Mouse (Mus musculus) CH12.LX (cell line): ENCODE data around the gene Ccl27a. TPM values are rescaled to one million over a fixed set of nuclear protein-coding genes. Genes with fewer than 3 reads are reported as not detected.
"Not testable (repeated sequence)": the region's sequence is repeated elsewhere in the genome, so short reads cannot be mapped to it uniquely, and the experiment has no call there.

ENCODE experiments used
- DNase-seq: peaks from one replicate; pipeline ENCODE4 v3.0.0-alpha.2; 2013; ENCODE audit errors: extremely low read depth
- H3K27ac ChIP-seq: 2 replicates; pipeline ENCODE4 v1.5.1; 2012; ENCODE audit warnings: low read depth, mild to moderate bottlenecking, control low read depth, moderate library complexity; ENCODE audit not compliant: insufficient read depth
- H3K27me3 ChIP-seq: replicated peaks from 2 replicates; pipeline ENCODE3; 2012; ENCODE audit warnings: inconsistent platforms
- H3K36me3 ChIP-seq, 2 experiments: replicated peaks in 1 of 2; 2 replicates each; pipeline versions ENCODE3 to v1.6.1; 2012; ENCODE audit warnings: inconsistent platforms in 1 of 2, low read length in 1 of 2, mild to moderate bottlenecking in 1 of 2, mixed read lengths in 1 of 2, moderate library complexity in 1 of 2; ENCODE audit not compliant: control insufficient read depth in 1 of 2, insufficient read depth in 1 of 2
- H3K4me1 ChIP-seq, 2 experiments: 2 replicates each; pipeline ENCODE4 v1.6.1; 2012; ENCODE audit warnings: inconsistent platforms in 1 of 2, moderate library complexity in 1 of 2; ENCODE audit not compliant: insufficient read depth in 2 of 2, control insufficient read depth in 1 of 2
- H3K4me2 ChIP-seq: 2 replicates; pipeline ENCODE4 v1.6.1; 2012; ENCODE audit warnings: low read depth, mild to moderate bottlenecking, control low read depth; ENCODE audit not compliant: poor library complexity, insufficient read depth, severe bottlenecking
- H3K4me3 ChIP-seq, 3 experiments: fragments of 150-350 bp in 1 of 3; sonication (generic) in 1 of 3; replicated peaks in 1 of 3; 2 replicates each; pipeline versions ENCODE3 to v1.5.1; 2011 to 2012; ENCODE audit warnings: low read depth in 2 of 3, low read length in 2 of 3, mild to moderate bottlenecking in 2 of 3, moderate library complexity in 2 of 3, control low read depth in 1 of 3, improper control_type of control experiment in 1 of 3, inconsistent platforms in 1 of 3, mixed read lengths in 1 of 3; ENCODE audit not compliant: poor library complexity in 1 of 3
- H3K79me2 ChIP-seq: replicated peaks from 2 replicates; pipeline ENCODE4 v1.6.1; 2012; ENCODE audit warnings: mild to moderate bottlenecking, moderate library complexity; ENCODE audit not compliant: control insufficient read depth, poor library complexity, insufficient read depth, severe bottlenecking; ENCODE audit errors: extremely low read depth
- H3K9ac ChIP-seq: 2 replicates; pipeline ENCODE4 v1.6.1; 2012; ENCODE audit warnings: low read depth, mild to moderate bottlenecking, control low read depth, moderate library complexity; ENCODE audit not compliant: insufficient read depth
- H3K9me3 ChIP-seq: replicated peaks from 2 replicates; pipeline ENCODE3; 2012; ENCODE audit warnings: low read length, inconsistent platforms, mixed read lengths
- dilution Hi-C: fragments of 300-500 bp; cut with MboI; formaldehyde crosslinking; loops from 2 replicates; pipeline ENCODE4 v1.14.3; 2020; ENCODE audit warnings: low sequenced_read_pairs; ENCODE audit not compliant: extremely low pct_unique_long_range_greater_than_20kb, extremely low pct_ligation_motif_present
- in situ Hi-C: fragments of 300-500 bp; cut with MboI; formaldehyde crosslinking; loops from 3 replicates; pipeline ENCODE4 v1.14.3; 2019; ENCODE audit warnings: low sequenced_read_pairs, low pct_ligation_motif_present, low pct_unique_long_range_greater_than_20kb, mixed read lengths
- polyA plus RNA-seq: library from polyadenylated mRNA; unstranded; fragments of >175 nt; gene quantifications from 2 replicates; pipeline ENCODE4 v1.2.1, GENCODE M21; 2012; ENCODE audit warnings: low read depth; ENCODE audit not compliant: insufficient read length
- total RNA-seq, 2 experiments: library from RNA; depleted of rRNA; stranded (reverse); fragments of 300-350 nt in 1 of 2; fragments of >200 nt in 1 of 2; gene quantifications; 2 replicates each; pipeline ENCODE4 v1.2.3; 2012 to 2014

Gene Ccl27a
- total RNA-seq (2012; rRNA removed) (3.1 and 5.6 TPM in 2 replicates), total RNA-seq (2014; rRNA removed) (2.5 and 3.3 TPM in 2 replicates), polyA plus RNA-seq (2.7 and 6.4 TPM in 2 replicates)

- H3K79me2 ChIP-seq, H3K36me3 ChIP-seq, in situ Hi-C loops, H3K4me1 ChIP-seq, H3K9me3 ChIP-seq, H3K27me3 ChIP-seq, dilution Hi-C loops: not testable (repeated sequence)
- DNase-seq: peak; percentile 88
- Histone ChIP-seq H3K4me2 (peak within 1 kb of the TSS; percentile 64), H3K9ac (peak within 1 kb of the TSS; percentile 61; the same call in 1 of the 2 replicates), H3K4me3 (peak within 1 kb of the TSS; percentile 43 to 58 (median 51)), H3K27ac (peak within 1 kb of the TSS; percentile 68)
Measured at GRCm38 (mm10) chr4:41774002-41774401, at the start of gene Ccl27a. Ccl27a (minus strand) TSS chr4:41774247.

- H3K4me3 ChIP-seq, H3K27ac ChIP-seq, H3K4me2 ChIP-seq, H3K4me1 ChIP-seq, H3K27me3 ChIP-seq, in situ Hi-C loops, H3K9ac ChIP-seq, DNase-seq, H3K9me3 ChIP-seq, H3K79me2 ChIP-seq, dilution Hi-C loops, H3K36me3 ChIP-seq: not testable (repeated sequence)
Measured at GRCm38 (mm10) chr4:41783197-41783596, 9.2 kb upstream of the Ccl27a start.

- DNase-seq, H3K9me3 ChIP-seq, H3K9ac ChIP-seq, in situ Hi-C loops, H3K4me2 ChIP-seq, H3K4me3 ChIP-seq, H3K4me1 ChIP-seq, H3K27me3 ChIP-seq, H3K79me2 ChIP-seq, dilution Hi-C loops, H3K27ac ChIP-seq, H3K36me3 ChIP-seq: not testable (repeated sequence)
Measured at GRCm38 (mm10) chr4:41782711-41783110, 8.7 kb upstream of the Ccl27a start.

GRCm38 (mm10) chr4:41781748-41782485, 7.9 kb upstream of the Ccl27a start:
- H3K4me1 ChIP-seq, DNase-seq, H3K36me3 ChIP-seq, in situ Hi-C loops, H3K79me2 ChIP-seq, dilution Hi-C loops, H3K9ac ChIP-seq, H3K4me3 ChIP-seq, H3K27ac ChIP-seq, H3K9me3 ChIP-seq, H3K27me3 ChIP-seq, H3K4me2 ChIP-seq: not testable (repeated sequence)

- in situ Hi-C loops, H3K79me2 ChIP-seq, H3K4me2 ChIP-seq, H3K4me3 ChIP-seq, H3K27me3 ChIP-seq, DNase-seq, dilution Hi-C loops, H3K9ac ChIP-seq, H3K36me3 ChIP-seq, H3K4me1 ChIP-seq, H3K9me3 ChIP-seq, H3K27ac ChIP-seq: not testable (repeated sequence)
Measured at GRCm38 (mm10) chr4:41781271-41781670, 7.2 kb upstream of the Ccl27a start.
